Mouse (Mus musculus): ENCODE measurements around the gene Col20a1.
A peak's percentile ranks its signal among the peaks of the same experiment; 100 is the strongest.

Col20a1 gene

GRCm38 (mm10) chr2:180995457-180995856, 9.1 kb downstream of the Col20a1 start:
- no peak for DNase-seq (ENCODE audit: low read depth)

- DNase-seq (ENCODE audit: low read depth): peak; percentile 48
These were observed 10.1 kb downstream of the Col20a1 start for GRCm38 (mm10) chr2:180996436-180996835.

GRCm38 (mm10) chr2:180996905-180997304, 10.6 kb downstream of the Col20a1 start:
- no peak for DNase-seq (ENCODE audit: low read depth)

- DNase-seq (ENCODE audit: low read depth): no peak
These were observed 20.7 kb downstream of the Col20a1 start for GRCm38 (mm10) chr2:181007054-181007453.

- DNase-seq (ENCODE audit: low read depth): no peak
These were observed 22.0 kb downstream of the Col20a1 start for GRCm38 (mm10) chr2:181008339-181008738.

- no peak for DNase-seq (ENCODE audit: low read depth)
These were observed 45.1 kb downstream of the Col20a1 start for GRCm38 (mm10) chr2:181031406-181031934.

- peak; percentile 10 for DNase-seq (ENCODE audit: low read depth)
These were observed 46.1 kb downstream of the Col20a1 start for GRCm38 (mm10) chr2:181032407-181032806.

GRCm38 (mm10) chr2:181033310-181033709, 47.0 kb downstream of the Col20a1 start:
- no peak for DNase-seq (ENCODE audit: low read depth)

- no peak for DNase-seq (ENCODE audit: low read depth)
These were observed 48.9 kb downstream of the Col20a1 start for GRCm38 (mm10) chr2:181035186-181035585.

GRCm38 (mm10) chr2:181036561-181036960, 50.2 kb downstream of the Col20a1 start:
- no peak for DNase-seq (ENCODE audit: low read depth)

- no peak for DNase-seq (ENCODE audit: low read depth)
These were observed 52.5 kb downstream of the Col20a1 start for GRCm38 (mm10) chr2:181038644-181039355.

- DNase-seq (ENCODE audit: low read depth): no peak
These were observed 53.0 kb downstream of the Col20a1 start for GRCm38 (mm10) chr2:181039356-181039680.

- DNase-seq (ENCODE audit: low read depth): no peak
These were observed 55.6 kb downstream of the Col20a1 start for GRCm38 (mm10) chr2:181041941-181042340.

GRCm38 (mm10) chr2:181042376-181042775, 56.0 kb downstream of the Col20a1 start:
- no peak for DNase-seq (ENCODE audit: low read depth)

- DNase-seq (ENCODE audit: low read depth): no peak
These were observed 57.1 kb downstream of the Col20a1 start, which contains the start of gene Chrna4 for GRCm38 (mm10) chr2:181043437-181043836. TSS of gene Chrna4 (minus strand) at chr2:181043546.

- DNase-seq (ENCODE audit: low read depth): no peak
These were observed 57.7 kb downstream of the Col20a1 start for GRCm38 (mm10) chr2:181044001-181044400.

GRCm38 (mm10) chr2:181048252-181048945, 62.1 kb downstream of the Col20a1 start:
- DNase-seq (ENCODE audit: low read depth): no peak

GRCm38 (mm10) chr2:181048986-181049385, 62.7 kb downstream of the Col20a1 start:
- DNase-seq (ENCODE audit: low read depth): no peak

GRCm38 (mm10) chr2:181052171-181052570, 65.8 kb downstream of the Col20a1 start:
- no peak for DNase-seq (ENCODE audit: low read depth)

- no peak for DNase-seq (ENCODE audit: low read depth)
These were observed 71.0 kb downstream of the Col20a1 start for GRCm38 (mm10) chr2:181057341-181057740.

- peak; percentile 5 for DNase-seq (ENCODE audit: low read depth)
These were observed 71.9 kb downstream of the Col20a1 start for GRCm38 (mm10) chr2:181058193-181058592.

- peak; percentile 74 for DNase-seq (ENCODE audit: low read depth)
These were observed 73.8 kb downstream of the Col20a1 start for GRCm38 (mm10) chr2:181060127-181060526.

GRCm38 (mm10) chr2:181065827-181066226, 79.5 kb downstream of the Col20a1 start:
- DNase-seq (ENCODE audit: low read depth): no peak
